Mouse (Mus musculus) testis, adult 2 months (tissue): ENCODE data around the gene Nrcam. TPM values are rescaled to one million over a fixed set of nuclear protein-coding genes. Genes with fewer than 3 reads are reported as not detected.

Experiments used
- H3K27ac ChIP-seq: fragments of 200-500 bp; 2 replicates; pipeline ENCODE4 v1.5.1; 2012; ENCODE audit warnings: low read depth, low read length; ENCODE audit not compliant: control insufficient read depth, insufficient read depth
- H3K27me3 ChIP-seq: fragments of 200-500 bp; 2 replicates; pipeline ENCODE4 v1.6.1; 2012; ENCODE audit warnings: mild to moderate bottlenecking, low read length, moderate library complexity; ENCODE audit not compliant: control insufficient read depth, insufficient read depth
- H3K36me3 ChIP-seq: fragments of 200-500 bp; 2 replicates; pipeline ENCODE4 v1.6.1; 2012; ENCODE audit warnings: mild to moderate bottlenecking, low read length; ENCODE audit not compliant: control insufficient read depth, insufficient read depth
- H3K4me1 ChIP-seq: fragments of 200-500 bp; 2 replicates; pipeline ENCODE4 v1.6.1; 2012; ENCODE audit warnings: low read length; ENCODE audit not compliant: control insufficient read depth, insufficient read depth
- H3K4me3 ChIP-seq: fragments of 200-500 bp; 2 replicates; pipeline ENCODE4 v1.5.1; 2012; ENCODE audit warnings: low read depth, mild to moderate bottlenecking, low read length, moderate library complexity, mixed read lengths; ENCODE audit not compliant: control insufficient read depth
- CTCF ChIP-seq: fragments of 200-500 bp; IDR thresholded peaks from 2 replicates; pipeline ENCODE4 v1.5.1; 2012; ENCODE audit warnings: low read depth, mild to moderate bottlenecking, inconsistent platforms, low read length, moderate library complexity; ENCODE audit not compliant: control insufficient read depth, insufficient read depth, insufficient replicate concordance
- POLR2A ChIP-seq: fragments of 200-500 bp; IDR thresholded peaks from 2 replicates; pipeline ENCODE4 v1.6.1; 2012; ENCODE audit warnings: low read depth, mild to moderate bottlenecking, inconsistent platforms, low read length, moderate library complexity; ENCODE audit not compliant: control insufficient read depth
- polyA plus RNA-seq: library from polyadenylated mRNA; depleted of rRNA; stranded (reverse); fragments of >200 nt; gene quantifications from 2 replicates; pipeline ENCODE4 v1.2.3, GENCODE M21; 2012

The Nrcam gene
- polyA plus RNA-seq, 1 experiment = 0.94 TPM

- Histone ChIP-seq H3K27ac (no peak overlapping the region), H3K4me3 (no peak overlapping the region), H3K36me3 (no peaks in the 10 kb centered on the region), H3K27me3 (no peaks in the 10 kb centered on the region), H3K4me1 (no peaks in the 10 kb centered on the region)
- TF ChIP-seq POLR2A = no peak
- no peak for TF ChIP-seq CTCF
Observed at GRCm38 (mm10) chr12:44534100-44534633, 205.5 kb downstream of the Nrcam start.

GRCm38 (mm10) chr12:44535623-44536022, 206.9 kb downstream of the Nrcam start:
- TF ChIP-seq CTCF = no peak
- TF ChIP-seq POLR2A = no peak
- Histone ChIP-seq H3K36me3 (no peaks in the 10 kb centered on the region), H3K27ac (no peak overlapping the region)

GRCm38 (mm10) chr12:44547721-44548369, 219.2 kb downstream of the Nrcam start:
- Histone ChIP-seq H3K27me3 (no peaks in the 10 kb centered on the region), H3K36me3 (no peaks in the 10 kb centered on the region), H3K27ac (no peak overlapping the region), H3K4me3 (no peak overlapping the region), H3K4me1 (no peaks in the 10 kb centered on the region)
- TF ChIP-seq CTCF (no peak; the same call in 1 of the 2 replicates), POLR2A (no peak)

More at GRCm38 (mm10) chr12:44535623-44536022, 206.9 kb downstream of the Nrcam start:
- H3K27me3 ChIP-seq = no peaks in the 10 kb centered on the region
- no peaks in the 10 kb centered on the region for H3K4me1 ChIP-seq
- H3K4me3 ChIP-seq = no peak overlapping the region

- no peak overlapping the region for H3K4me3 ChIP-seq
- no peaks in the 10 kb centered on the region for H3K4me1 ChIP-seq
- H3K36me3 ChIP-seq = no peaks in the 10 kb centered on the region
- H3K27ac ChIP-seq = no peak overlapping the region
- H3K27me3 ChIP-seq = no peaks in the 10 kb centered on the region
- TF ChIP-seq POLR2A (no peak), CTCF (no peak)
Observed at GRCm38 (mm10) chr12:44548465-44548864, 219.8 kb downstream of the Nrcam start.

GRCm38 (mm10) chr12:44551614-44552013, 222.9 kb downstream of the Nrcam start:
- Histone ChIP-seq H3K27ac (no peak overlapping the region), H3K27me3 (no peaks in the 10 kb centered on the region), H3K4me3 (no peak overlapping the region), H3K4me1 (no peaks in the 10 kb centered on the region), H3K36me3 (no peaks in the 10 kb centered on the region)
- no peak for TF ChIP-seq POLR2A
- TF ChIP-seq CTCF = no peak

GRCm38 (mm10) chr12:44554051-44554450, 225.4 kb downstream of the Nrcam start:
- H3K27ac ChIP-seq = no peak overlapping the region
- no peaks in the 10 kb centered on the region for H3K4me1 ChIP-seq
- H3K27me3 ChIP-seq = no peaks in the 10 kb centered on the region
- no peaks in the 10 kb centered on the region for H3K36me3 ChIP-seq
- TF ChIP-seq CTCF (no peak), POLR2A (no peak)
- no peak overlapping the region for H3K4me3 ChIP-seq

GRCm38 (mm10) chr12:44554808-44555207, 226.1 kb downstream of the Nrcam start:
- TF ChIP-seq POLR2A (no peak), CTCF (no peak)
- Histone ChIP-seq H3K27ac (no peak overlapping the region), H3K4me3 (no peak overlapping the region), H3K36me3 (no peaks in the 10 kb centered on the region), H3K27me3 (no peaks in the 10 kb centered on the region), H3K4me1 (no peaks in the 10 kb centered on the region)
